Mouse (Mus musculus): ENCODE measurements around the gene Lrig1.

The Lrig1 gene

GRCm38 (mm10) chr6:94700612-94701011, 654 bp upstream of the Lrig1 start:
- in situ Hi-C loops (cut with MboI; ENCODE audit: low pct_unique_long_range_greater_than_20kb in 1 of 2, low sequenced_read_pairs in 2 of 2, unreplicated experiment in 1 of 2) = no loop called here

GRCm38 (mm10) chr6:94699173-94699987, 578 bp downstream of the Lrig1 start:
- in situ Hi-C loops (cut with MboI; ENCODE audit: low pct_unique_long_range_greater_than_20kb in 1 of 2, low sequenced_read_pairs in 2 of 2, unreplicated experiment in 1 of 2) = no loop called here

GRCm38 (mm10) chr6:94698509-94699172, 1.3 kb downstream of the Lrig1 start:
- in situ Hi-C loops (cut with MboI; ENCODE audit: low pct_unique_long_range_greater_than_20kb in 1 of 2, low sequenced_read_pairs in 2 of 2, unreplicated experiment in 1 of 2) = no loop called here

- in situ Hi-C loops (cut with MboI; ENCODE audit: low pct_unique_long_range_greater_than_20kb in 1 of 2, low sequenced_read_pairs in 2 of 2, unreplicated experiment in 1 of 2) = no loop called here
Measured at GRCm38 (mm10) chr6:94697423-94697822, 2.5 kb downstream of the Lrig1 start.

GRCm38 (mm10) chr6:94696182-94697080, 3.5 kb downstream of the Lrig1 start:
- in situ Hi-C loops (cut with MboI; ENCODE audit: low pct_unique_long_range_greater_than_20kb in 1 of 2, low sequenced_read_pairs in 2 of 2, unreplicated experiment in 1 of 2) = no loop called here

- in situ Hi-C loops (cut with MboI; ENCODE audit: low pct_unique_long_range_greater_than_20kb in 1 of 2, low sequenced_read_pairs in 2 of 2, unreplicated experiment in 1 of 2) = no loop called here
Measured at GRCm38 (mm10) chr6:94695121-94695930, 4.6 kb downstream of the Lrig1 start.

GRCm38 (mm10) chr6:94694481-94694880, 5.5 kb downstream of the Lrig1 start:
- in situ Hi-C loops (cut with MboI; ENCODE audit: low pct_unique_long_range_greater_than_20kb in 1 of 2, low sequenced_read_pairs in 2 of 2, unreplicated experiment in 1 of 2) = no loop called here

- in situ Hi-C loops (cut with MboI; ENCODE audit: low pct_unique_long_range_greater_than_20kb in 1 of 2, low sequenced_read_pairs in 2 of 2, unreplicated experiment in 1 of 2) = no loop called here
Measured at GRCm38 (mm10) chr6:94693091-94693490, 6.9 kb downstream of the Lrig1 start.

GRCm38 (mm10) chr6:94692003-94692402, 8.0 kb downstream of the Lrig1 start:
- in situ Hi-C loops (cut with MboI; ENCODE audit: low pct_unique_long_range_greater_than_20kb in 1 of 2, low sequenced_read_pairs in 2 of 2, unreplicated experiment in 1 of 2) = no loop called here

- in situ Hi-C loops (cut with MboI; ENCODE audit: low pct_unique_long_range_greater_than_20kb in 1 of 2, low sequenced_read_pairs in 2 of 2, unreplicated experiment in 1 of 2) = no loop called here
Measured at GRCm38 (mm10) chr6:94690247-94690646, 9.7 kb downstream of the Lrig1 start.

GRCm38 (mm10) chr6:94688722-94689121, 11.2 kb downstream of the Lrig1 start:
- in situ Hi-C loops (cut with MboI; ENCODE audit: low pct_unique_long_range_greater_than_20kb in 1 of 2, low sequenced_read_pairs in 2 of 2, unreplicated experiment in 1 of 2) = no loop called here

- in situ Hi-C loops (cut with MboI; ENCODE audit: low pct_unique_long_range_greater_than_20kb in 1 of 2, low sequenced_read_pairs in 2 of 2, unreplicated experiment in 1 of 2) = no loop called here
Measured at GRCm38 (mm10) chr6:94686048-94686447, 13.9 kb downstream of the Lrig1 start.

GRCm38 (mm10) chr6:94685611-94686010, 14.3 kb downstream of the Lrig1 start:
- in situ Hi-C loops (cut with MboI; ENCODE audit: low pct_unique_long_range_greater_than_20kb in 1 of 2, low sequenced_read_pairs in 2 of 2, unreplicated experiment in 1 of 2) = no loop called here

GRCm38 (mm10) chr6:94684844-94685557, 15.0 kb downstream of the Lrig1 start:
- in situ Hi-C loops (cut with MboI; ENCODE audit: low pct_unique_long_range_greater_than_20kb in 1 of 2, low sequenced_read_pairs in 2 of 2, unreplicated experiment in 1 of 2) = no loop called here

GRCm38 (mm10) chr6:94683701-94684100, 16.3 kb downstream of the Lrig1 start:
- in situ Hi-C loops (cut with MboI; ENCODE audit: low pct_unique_long_range_greater_than_20kb in 1 of 2, low sequenced_read_pairs in 2 of 2, unreplicated experiment in 1 of 2) = no loop called here

- in situ Hi-C loops (cut with MboI; ENCODE audit: low pct_unique_long_range_greater_than_20kb in 1 of 2, low sequenced_read_pairs in 2 of 2, unreplicated experiment in 1 of 2) = no loop called here
Measured at GRCm38 (mm10) chr6:94682270-94682618, 17.7 kb downstream of the Lrig1 start.

- in situ Hi-C loops (cut with MboI; ENCODE audit: low pct_unique_long_range_greater_than_20kb in 1 of 2, low sequenced_read_pairs in 2 of 2, unreplicated experiment in 1 of 2) = no loop called here
Measured at GRCm38 (mm10) chr6:94681446-94682269, 18.3 kb downstream of the Lrig1 start.
